Mouse (Mus musculus) liver, embryonic 12.5 days (tissue): ENCODE results near the gene 2700081O15Rik. TPM values are rescaled to one million over a fixed set of nuclear protein-coding genes. Genes with fewer than 3 reads are reported as not detected.

ENCODE experiments used
- ATAC-seq: fragments of 200-750 bp; cut with Nextera tagmentation; 2 replicates; pipeline ENCODE4 v1.8.0; 2017; ENCODE audit warnings: moderate number of reproducible peaks, mild to moderate bottlenecking, moderate library complexity
- H3K27ac ChIP-seq: fragments of 300-500 bp; sonication (generic); 2 replicates; pipeline ENCODE4 v1.5.1; 2016; ENCODE audit warnings: mild to moderate bottlenecking
- H3K27me3 ChIP-seq: fragments of 300-500 bp; sonication (generic); replicated peaks from 2 replicates; pipeline ENCODE4 v1.6.1; 2016; ENCODE audit warnings: mild to moderate bottlenecking, moderate library complexity
- H3K36me3 ChIP-seq: fragments of 300-500 bp; sonication (generic); 2 replicates; pipeline ENCODE4 v1.6.1; 2016; ENCODE audit warnings: mild to moderate bottlenecking, moderate library complexity
- H3K4me1 ChIP-seq: fragments of 300-500 bp; sonication (generic); 2 replicates; pipeline ENCODE4 v1.6.1; 2016
- H3K4me2 ChIP-seq: fragments of 300-500 bp; sonication (generic); 2 replicates; pipeline ENCODE4 v1.6.1; 2016; ENCODE audit warnings: mild to moderate bottlenecking, moderate library complexity
- H3K4me3 ChIP-seq: fragments of 300-500 bp; sonication (generic); 2 replicates; pipeline ENCODE4 v1.5.1; 2016; ENCODE audit warnings: mild to moderate bottlenecking, moderate library complexity
- H3K9ac ChIP-seq: fragments of 300-500 bp; sonication (generic); 2 replicates; pipeline ENCODE4 v1.6.1; 2016; ENCODE audit warnings: mild to moderate bottlenecking, moderate library complexity
- H3K9me3 ChIP-seq: fragments of 300-500 bp; sonication (generic); replicated peaks from 2 replicates; pipeline ENCODE4 v1.6.1; 2016; ENCODE audit warnings: mild to moderate bottlenecking, moderate library complexity
- WGBS: fragments of 180-500 bp; shearing (Covaris S2); methylation state at CpG from one replicate; pipeline ENCODE4 v1.1.7; 2016; ENCODE audit not compliant: insufficient replicate concordance; 5-methylcytosine and 5-hydroxymethylcytosine counted together
- polyA plus RNA-seq: library from polyadenylated mRNA; unstranded; fragments of >200 nt; fragmentation: Nextera tagmentation; extraction: Ambion mirVana; gene quantifications from 2 replicates; pipeline ENCODE4 v1.2.1, GENCODE M21; 2016

Gene 2700081O15Rik
- polyA plus RNA-seq, 1 experiment from 2014 or later: 1.9 TPM

- no peaks in the 10 kb centered on the region for H3K9me3 ChIP-seq
- 44% methylated on average over 35 of the region's 35 CpGs for WGBS
- peaks cover 26% of the 10 kb centered on the region for H3K27me3 ChIP-seq
- H3K9ac ChIP-seq: no peak overlapping the region
- H3K27ac ChIP-seq: no peak overlapping the region
- peaks cover 77% of the 10 kb centered on the region for H3K36me3 ChIP-seq
- H3K4me1 ChIP-seq: peaks cover 60% of the 10 kb centered on the region
- peak overlapping the region; percentile 43 for H3K4me2 ChIP-seq
- H3K4me3 ChIP-seq: 0 out of 2 replicates have a peak overlapping the region, but pooled peaks have one; percentile 4
- no peak for ATAC-seq
Measured at GRCm38 (mm10) chr19:7422656-7423027, 5.2 kb downstream of the 2700081O15Rik start.

GRCm38 (mm10) chr19:7423028-7423655 is 5.7 kb downstream of the 2700081O15Rik start:
- Histone ChIP-seq H3K27ac (no peak overlapping the region), H3K27me3 (peaks cover 26% of the 10 kb centered on the region), H3K9me3 (no peaks in the 10 kb centered on the region), H3K4me1 (peaks cover 55% of the 10 kb centered on the region), H3K9ac (no peak overlapping the region), H3K4me3 (0 out of 2 replicates have a peak overlapping the region, but pooled peaks have one; percentile 4), H3K4me2 (peak overlapping the region; percentile 43), H3K36me3 (peaks cover 82% of the 10 kb centered on the region)
- peak; percentile 36; the same call in 1 of the 2 replicates for ATAC-seq
- WGBS: 68% methylated on average over 51 of the region's 51 CpGs

- Histone ChIP-seq H3K9me3 (no peaks in the 10 kb centered on the region), H3K4me1 (peaks cover 50% of the 10 kb centered on the region), H3K9ac (no peak overlapping the region), H3K27me3 (peaks cover 26% of the 10 kb centered on the region), H3K27ac (no peak overlapping the region), H3K4me2 (peak overlapping the region; percentile 43; the same call in 1 of the 2 replicates), H3K36me3 (peaks cover 87% of the 10 kb centered on the region), H3K4me3 (no peak overlapping the region)
- ATAC-seq: peak; percentile 23; the same call in 1 of the 2 replicates
- 77% methylated on average over 16 of the region's 16 CpGs for WGBS
Measured at GRCm38 (mm10) chr19:7423656-7424030, 6.2 kb downstream of the 2700081O15Rik start.

- H3K36me3 ChIP-seq: peaks cover 91% of the 10 kb centered on the region
Measured at GRCm38 (mm10) chr19:7424131-7424530, 6.7 kb downstream of the 2700081O15Rik start.

GRCm38 (mm10) chr19:7424590-7425397 is 7.4 kb downstream of the 2700081O15Rik start:
- H3K4me1 ChIP-seq: peaks cover 38% of the 10 kb centered on the region
- H3K9me3 ChIP-seq: no peaks in the 10 kb centered on the region
- no peak overlapping the region for H3K27ac ChIP-seq
- ATAC-seq: no peak
- H3K36me3 ChIP-seq: peaks cover 96% of the 10 kb centered on the region
- peaks cover 26% of the 10 kb centered on the region for H3K27me3 ChIP-seq
- 76% methylated on average over 8 of the region's 8 CpGs for WGBS
- no peak overlapping the region for H3K4me3 ChIP-seq
- H3K4me2 ChIP-seq: no peak overlapping the region
- no peak overlapping the region for H3K9ac ChIP-seq

More at GRCm38 (mm10) chr19:7424131-7424530, 6.7 kb downstream of the 2700081O15Rik start:
- Histone ChIP-seq H3K4me3 (no peak overlapping the region), H3K4me1 (peaks cover 45% of the 10 kb centered on the region), H3K27me3 (peaks cover 26% of the 10 kb centered on the region), H3K27ac (no peak overlapping the region), H3K4me2 (no peak overlapping the region), H3K9me3 (no peaks in the 10 kb centered on the region), H3K9ac (no peak overlapping the region)
- 81% methylated on average over 7 of the region's 7 CpGs for WGBS
- no peak for ATAC-seq

- H3K9me3 ChIP-seq: no peaks in the 10 kb centered on the region
- ATAC-seq: no peak
- no peak overlapping the region for H3K4me3 ChIP-seq
- peaks cover 93% of the 10 kb centered on the region for H3K36me3 ChIP-seq
- H3K27me3 ChIP-seq: peaks cover 26% of the 10 kb centered on the region
- no peak overlapping the region for H3K9ac ChIP-seq
- 57% methylated on average over 3 of the region's 3 CpGs for WGBS
- peaks cover 32% of the 10 kb centered on the region for H3K4me1 ChIP-seq
- H3K4me2 ChIP-seq: no peak overlapping the region
- H3K27ac ChIP-seq: no peak overlapping the region
Measured at GRCm38 (mm10) chr19:7425398-7425775, 8.0 kb downstream of the 2700081O15Rik start.

GRCm38 (mm10) chr19:7434887-7435286 is 17.5 kb downstream of the 2700081O15Rik start:
- H3K4me1 ChIP-seq: no peaks in the 10 kb centered on the region
- no peaks in the 10 kb centered on the region for H3K9me3 ChIP-seq
- no peak overlapping the region for H3K9ac ChIP-seq
- H3K4me2 ChIP-seq: no peak overlapping the region
- no peak overlapping the region for H3K4me3 ChIP-seq
- ATAC-seq: no peak
- H3K36me3 ChIP-seq: peaks cover 59% of the 10 kb centered on the region
- 83% methylated on average over 2 of the region's 2 CpGs for WGBS
- H3K27ac ChIP-seq: no peak overlapping the region
- H3K27me3 ChIP-seq: no peaks in the 10 kb centered on the region

- no peak for ATAC-seq
- 70% methylated on average over 5 of the region's 5 CpGs for whole genome bisulfite sequencing
Measured at GRCm38 (mm10) chr19:7436061-7436970, 18.9 kb downstream of the 2700081O15Rik start.

GRCm38 (mm10) chr19:7438295-7438694 is 20.9 kb downstream of the 2700081O15Rik start:
- no peak for ATAC-seq
- no peak overlapping the region for H3K27ac ChIP-seq
- no peak overlapping the region for H3K4me2 ChIP-seq
- no peak overlapping the region for H3K4me3 ChIP-seq
- H3K27me3 ChIP-seq: no peaks in the 10 kb centered on the region
- H3K4me1 ChIP-seq: peaks cover 8% of the 10 kb centered on the region; the same call in 1 of the 2 replicates
- H3K36me3 ChIP-seq: peaks cover 27% of the 10 kb centered on the region
- H3K9me3 ChIP-seq: no peaks in the 10 kb centered on the region
- no peak overlapping the region for H3K9ac ChIP-seq

More at GRCm38 (mm10) chr19:7436061-7436970, 18.9 kb downstream of the 2700081O15Rik start:
- Histone ChIP-seq H3K36me3 (peaks cover 47% of the 10 kb centered on the region), H3K4me2 (no peak overlapping the region), H3K4me1 (peaks cover 4% of the 10 kb centered on the region; the same call in 1 of the 2 replicates), H3K27me3 (no peaks in the 10 kb centered on the region), H3K9ac (no peak overlapping the region), H3K27ac (no peak overlapping the region), H3K9me3 (no peaks in the 10 kb centered on the region), H3K4me3 (no peak overlapping the region)

- no peak overlapping the region for H3K9ac ChIP-seq
Measured at GRCm38 (mm10) chr19:7441493-7441892, 24.1 kb downstream of the 2700081O15Rik start.

GRCm38 (mm10) chr19:7445105-7445504 is 27.7 kb downstream of the 2700081O15Rik start:
- H3K4me1 ChIP-seq: peaks cover 18% of the 10 kb centered on the region
- WGBS: 74% methylated on average over 2 of the region's 2 CpGs
- H3K9me3 ChIP-seq: no peaks in the 10 kb centered on the region
- H3K27me3 ChIP-seq: no peaks in the 10 kb centered on the region
- H3K4me2 ChIP-seq: no peak overlapping the region
- peaks cover 6% of the 10 kb centered on the region; the same call in 1 of the 2 replicates for H3K36me3 ChIP-seq
- no peak overlapping the region for H3K4me3 ChIP-seq
- H3K27ac ChIP-seq: no peak overlapping the region
- no peak overlapping the region for H3K9ac ChIP-seq
- ATAC-seq: no peak

More at GRCm38 (mm10) chr19:7441493-7441892, 24.1 kb downstream of the 2700081O15Rik start:
- Histone ChIP-seq H3K27me3 (no peaks in the 10 kb centered on the region), H3K4me1 (peaks cover 18% of the 10 kb centered on the region), H3K36me3 (peaks cover 3% of the 10 kb centered on the region; the same call in 1 of the 2 replicates), H3K4me3 (no peak overlapping the region), H3K4me2 (no peak overlapping the region), H3K9me3 (no peaks in the 10 kb centered on the region), H3K27ac (no peak overlapping the region)
- no peak for ATAC-seq
- WGBS: 62% methylated on average over 14 of the region's 14 CpGs
